Mouse (Mus musculus): ENCODE data around the gene Casp14. TPM values are rescaled to one million over a fixed set of nuclear protein-coding genes. Genes with fewer than 3 reads are reported as not detected.

The Casp14 gene
- polyA plus RNA-seq (2015; fragmentation: Nextera tagmentation; extraction: Ambion mirVana), result 0.09 TPM in 1 of 2 replicates, not detected in the other

GRCm38 (mm10) chr10:78718056-78718455 lies at the start of gene Casp14:
Casp14 (minus strand) TSS chr10:78718294.
- Histone ChIP-seq H3K36me3 (ENCODE audit: control insufficient read depth, insufficient read depth) (no peaks in the 10 kb centered on the region), H3K4me1 (ENCODE audit: control insufficient read depth, insufficient read depth, low read length) (no peaks in the 10 kb centered on the region), H3K4me3 (ENCODE audit: low read length) (no peak within 1 kb of the TSS), H3K9me3 (replicated peaks; ENCODE audit: control insufficient read depth, low read length) (no peaks in the 10 kb centered on the region), H3K27me3 (ENCODE audit: control insufficient read depth, insufficient read depth, low read length) (no peaks in the 10 kb centered on the region), H3K27ac (ENCODE audit: low read length) (no peak within 1 kb of the TSS), H3K9ac (ENCODE audit: low read length) (no peak within 1 kb of the TSS), H3K4me2 (ENCODE audit: low read depth, low read length) (no peak within 1 kb of the TSS)
- WGBS, result 42% methylated on average over 11 of the region's 11 CpGs
- no peak for ATAC-seq (replicated peaks; ENCODE audit: extremely low read depth, insufficient read depth, low FRiP score)

GRCm38 (mm10) chr10:78765570-78765969 lies 47.5 kb upstream of the Casp14 start:
- Histone ChIP-seq H3K27ac (ENCODE audit: low read length) (no peak overlapping the region), H3K27me3 (ENCODE audit: control insufficient read depth, insufficient read depth, low read length) (no peaks in the 10 kb centered on the region), H3K4me1 (ENCODE audit: control insufficient read depth, insufficient read depth, low read length) (no peaks in the 10 kb centered on the region), H3K9me3 (replicated peaks; ENCODE audit: control insufficient read depth, low read length) (peaks cover 6% of the 10 kb centered on the region; the same call in 1 of the 2 replicates), H3K4me2 (ENCODE audit: low read depth, low read length) (no peak overlapping the region), H3K9ac (ENCODE audit: low read length) (no peak overlapping the region), H3K36me3 (ENCODE audit: control insufficient read depth, insufficient read depth) (no peaks in the 10 kb centered on the region), H3K4me3 (ENCODE audit: low read length) (no peak overlapping the region)
- 67% methylated on average over 1 of the region's 1 CpGs for WGBS
- no peak for ATAC-seq (replicated peaks; ENCODE audit: extremely low read depth, insufficient read depth, low FRiP score)

- Histone ChIP-seq H3K27me3 (ENCODE audit: control insufficient read depth, insufficient read depth, low read length) (peaks cover 17% of the 10 kb centered on the region), H3K36me3 (ENCODE audit: control insufficient read depth, insufficient read depth) (no peaks in the 10 kb centered on the region), H3K4me1 (ENCODE audit: control insufficient read depth, insufficient read depth, low read length) (peaks cover 4% of the 10 kb centered on the region), H3K9me3 (replicated peaks; ENCODE audit: control insufficient read depth, low read length) (no peaks in the 10 kb centered on the region), H3K27ac (ENCODE audit: low read length) (no peak overlapping the region), H3K9ac (ENCODE audit: low read length) (no peak overlapping the region), H3K4me3 (ENCODE audit: low read length) (no peak overlapping the region), H3K4me2 (ENCODE audit: low read depth, low read length) (no peak overlapping the region)
- ATAC-seq (replicated peaks; ENCODE audit: extremely low read depth, insufficient read depth, low FRiP score), result no peak
- WGBS, result 32% methylated on average over 6 of the region's 6 CpGs
Measured at GRCm38 (mm10) chr10:78756021-78756420, 37.9 kb upstream of the Casp14 start.

- Histone ChIP-seq H3K27ac (ENCODE audit: low read length) (no peak within 1 kb of the TSS), H3K4me1 (ENCODE audit: control insufficient read depth, insufficient read depth, low read length) (peaks cover 4% of the 10 kb centered on the region), H3K36me3 (ENCODE audit: control insufficient read depth, insufficient read depth) (no peaks in the 10 kb centered on the region), H3K27me3 (ENCODE audit: control insufficient read depth, insufficient read depth, low read length) (peaks cover 31% of the 10 kb centered on the region), H3K9ac (ENCODE audit: low read length) (peak within 1 kb of the TSS; percentile 70), H3K9me3 (replicated peaks; ENCODE audit: control insufficient read depth, low read length) (no peaks in the 10 kb centered on the region), H3K4me2 (ENCODE audit: low read depth, low read length) (peak within 1 kb of the TSS; percentile 90), H3K4me3 (ENCODE audit: low read length) (peak within 1 kb of the TSS; percentile 58)
- WGBS, result 2% methylated on average over 61 of the region's 61 CpGs
- peak; percentile 80 for ATAC-seq (replicated peaks; ENCODE audit: extremely low read depth, insufficient read depth, low FRiP score)
Measured at GRCm38 (mm10) chr10:78752452-78753191, 34.5 kb upstream of the Casp14 start, which contains the start of gene Ccdc105. Ccdc105 (minus strand) TSS chr10:78753065.

GRCm38 (mm10) chr10:78748946-78749345 lies 30.9 kb upstream of the Casp14 start:
- no peak for ATAC-seq (replicated peaks; ENCODE audit: extremely low read depth, insufficient read depth, low FRiP score)
- H3K9ac ChIP-seq (ENCODE audit: low read length), result no peak overlapping the region
- peaks cover 36% of the 10 kb centered on the region for H3K27me3 ChIP-seq (ENCODE audit: control insufficient read depth, insufficient read depth, low read length)
- WGBS, result 84% methylated on average over 6 of the region's 6 CpGs
- H3K4me1 ChIP-seq (ENCODE audit: control insufficient read depth, insufficient read depth, low read length), result peaks cover 7% of the 10 kb centered on the region
- no peaks in the 10 kb centered on the region for H3K36me3 ChIP-seq (ENCODE audit: control insufficient read depth, insufficient read depth)
- H3K9me3 ChIP-seq (replicated peaks; ENCODE audit: control insufficient read depth, low read length), result no peaks in the 10 kb centered on the region
- H3K4me3 ChIP-seq (ENCODE audit: low read length), result no peak overlapping the region
- no peak overlapping the region for H3K4me2 ChIP-seq (ENCODE audit: low read depth, low read length)
- no peak overlapping the region for H3K27ac ChIP-seq (ENCODE audit: low read length)

- Histone ChIP-seq H3K36me3 (ENCODE audit: control insufficient read depth, insufficient read depth) (no peaks in the 10 kb centered on the region), H3K4me2 (ENCODE audit: low read depth, low read length) (no peak overlapping the region), H3K9ac (ENCODE audit: low read length) (no peak overlapping the region), H3K4me3 (ENCODE audit: low read length) (no peak overlapping the region), H3K27me3 (ENCODE audit: control insufficient read depth, insufficient read depth, low read length) (peaks cover 35% of the 10 kb centered on the region), H3K4me1 (ENCODE audit: control insufficient read depth, insufficient read depth, low read length) (peaks cover 7% of the 10 kb centered on the region), H3K27ac (ENCODE audit: low read length) (no peak overlapping the region), H3K9me3 (replicated peaks; ENCODE audit: control insufficient read depth, low read length) (no peaks in the 10 kb centered on the region)
- WGBS, result 74% methylated on average over 13 of the region's 13 CpGs
- no peak for ATAC-seq (replicated peaks; ENCODE audit: extremely low read depth, insufficient read depth, low FRiP score)
Measured at GRCm38 (mm10) chr10:78748161-78748560, 30.1 kb upstream of the Casp14 start.

GRCm38 (mm10) chr10:78747035-78747721 lies 29.1 kb upstream of the Casp14 start:
- Histone ChIP-seq H3K36me3 (ENCODE audit: control insufficient read depth, insufficient read depth) (no peaks in the 10 kb centered on the region), H3K27ac (ENCODE audit: low read length) (no peak overlapping the region), H3K4me3 (ENCODE audit: low read length) (peak overlapping the region; percentile 44), H3K4me1 (ENCODE audit: control insufficient read depth, insufficient read depth, low read length) (peaks cover 7% of the 10 kb centered on the region), H3K27me3 (ENCODE audit: control insufficient read depth, insufficient read depth, low read length) (peaks cover 28% of the 10 kb centered on the region), H3K9me3 (replicated peaks; ENCODE audit: control insufficient read depth, low read length) (no peaks in the 10 kb centered on the region), H3K9ac (ENCODE audit: low read length) (no peak overlapping the region; the same call in 1 of the 2 replicates), H3K4me2 (ENCODE audit: low read depth, low read length) (peak overlapping the region; percentile 70)
- WGBS, result 1% methylated on average over 27 of the region's 27 CpGs
- ATAC-seq (replicated peaks; ENCODE audit: extremely low read depth, insufficient read depth, low FRiP score), result peak; percentile 58; the same call in 1 of the 2 replicates

- Histone ChIP-seq H3K4me2 (ENCODE audit: low read depth, low read length) (no peak overlapping the region), H3K27ac (ENCODE audit: low read length) (no peak overlapping the region), H3K4me3 (ENCODE audit: low read length) (no peak overlapping the region), H3K9me3 (replicated peaks; ENCODE audit: control insufficient read depth, low read length) (no peaks in the 10 kb centered on the region), H3K36me3 (ENCODE audit: control insufficient read depth, insufficient read depth) (no peaks in the 10 kb centered on the region), H3K9ac (ENCODE audit: low read length) (no peak overlapping the region), H3K4me1 (ENCODE audit: control insufficient read depth, insufficient read depth, low read length) (peaks cover 3% of the 10 kb centered on the region; the same call in 1 of the 2 replicates), H3K27me3 (ENCODE audit: control insufficient read depth, insufficient read depth, low read length) (peaks cover 17% of the 10 kb centered on the region)
- no peak for ATAC-seq (replicated peaks; ENCODE audit: extremely low read depth, insufficient read depth, low FRiP score)
- WGBS, result 57% methylated on average over 4 of the region's 4 CpGs
Measured at GRCm38 (mm10) chr10:78745453-78746232, 27.5 kb upstream of the Casp14 start.
